Mouse (Mus musculus) retina, embryonic 14.5 days (tissue): ENCODE results near the gene Gm49394.

Experiments used
- DNase-seq: peaks from one replicate; pipeline ENCODE4 v3.0.0-alpha.2; 2015; ENCODE audit warnings: low spot score

The Gm49394 gene

GRCm38 (mm10) chr7:142658681-142659180 lies 11.0 kb downstream of the Gm49394 start:
- DNase-seq = peak; percentile 52

- DNase-seq = peak; percentile 18
Observed at GRCm38 (mm10) chr7:142657821-142658614, 11.7 kb downstream of the Gm49394 start.

DNA sequence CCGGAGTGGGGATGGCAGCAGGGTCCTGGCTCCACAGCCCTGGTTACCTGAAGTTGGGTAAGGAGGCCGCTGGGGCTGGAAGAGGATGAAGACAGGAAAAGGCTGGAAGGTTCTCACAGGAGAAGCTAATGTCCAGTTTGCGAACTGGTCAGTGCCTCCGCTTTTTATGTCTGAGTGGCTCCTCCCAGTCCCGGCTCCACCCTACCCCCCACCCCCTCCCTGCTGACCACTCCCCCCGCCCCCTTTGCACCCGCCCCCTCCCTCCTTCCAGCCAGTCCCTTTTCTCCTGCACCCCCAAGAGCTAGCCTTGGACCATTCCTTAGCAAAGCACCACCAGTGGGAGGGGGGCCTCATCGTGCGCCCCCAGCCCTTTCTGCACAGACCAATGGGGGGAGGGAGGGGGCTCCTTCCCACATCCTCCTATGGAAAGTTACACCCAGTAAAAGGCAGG lies 12.4 kb downstream of the Gm49394 start:
- peak; percentile 36 for DNase-seq

DNA sequence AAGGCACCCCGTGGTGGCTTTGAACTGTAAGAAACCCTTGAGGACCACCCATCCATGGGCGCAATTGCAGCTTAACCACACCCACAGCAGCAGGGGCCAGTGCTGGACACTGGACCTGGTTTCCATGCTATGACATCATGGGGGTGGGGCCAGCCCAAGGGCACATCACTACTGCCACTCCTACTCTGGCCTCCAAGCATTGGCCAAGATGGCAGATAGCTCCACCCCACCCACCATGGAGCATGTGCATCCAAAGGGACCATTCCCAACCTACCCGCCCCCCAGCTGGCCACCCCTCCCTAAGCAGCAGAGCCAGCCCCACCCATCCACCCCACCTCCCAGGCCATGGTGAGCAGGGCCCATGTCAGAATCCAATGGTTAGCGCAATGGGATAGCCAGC lies 13.7 kb downstream of the Gm49394 start:
- peak; percentile 24 for DNase-seq

GRCm38 (mm10) chr7:142655633-142656032 lies 14.1 kb downstream of the Gm49394 start:
- no peak for DNase-seq

DNA sequence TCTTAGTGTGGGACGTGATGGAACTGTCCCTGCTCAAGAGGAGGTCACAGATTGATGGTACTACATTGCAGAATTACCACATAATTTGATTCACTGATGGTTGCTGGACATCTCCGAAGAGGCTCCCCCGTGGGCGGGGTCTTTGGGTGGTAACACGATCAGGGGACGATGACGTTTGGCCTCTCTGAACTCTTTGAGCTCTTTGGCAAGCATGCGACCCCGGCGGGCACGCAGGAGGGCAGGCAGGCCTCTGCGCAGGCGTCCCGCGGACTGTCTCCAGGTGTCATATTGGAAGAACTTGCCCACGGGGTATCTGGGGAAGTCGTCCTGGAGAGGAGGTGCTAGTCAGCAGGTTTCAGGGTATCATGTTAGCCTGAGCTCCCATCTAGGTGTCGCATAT lies 16.0 kb downstream of the Gm49394 start:
- no peak for DNase-seq

- DNase-seq = peak; percentile 32
Observed at GRCm38 (mm10) chr7:142646676-142647075, 23.1 kb downstream of the Gm49394 start.

DNA sequence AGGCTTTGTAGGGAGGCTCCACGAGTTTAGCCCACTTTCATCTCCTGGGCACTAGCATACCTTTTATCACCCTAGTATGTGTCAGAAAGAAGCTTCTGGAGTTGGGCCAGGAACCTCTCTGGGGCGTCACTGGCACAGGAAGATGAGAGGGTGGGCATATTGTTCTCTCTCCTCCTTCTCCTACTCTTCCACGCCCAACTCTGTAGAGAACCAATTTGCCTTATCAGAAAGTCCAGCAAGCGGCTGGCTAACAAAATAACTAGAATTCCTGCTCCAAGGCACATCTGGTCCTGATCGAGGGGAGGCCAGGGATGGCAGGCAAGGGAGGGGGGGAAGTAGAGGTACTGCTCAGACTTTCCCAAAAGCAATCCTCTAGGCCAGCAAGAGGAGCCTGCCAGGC lies 24.7 kb downstream of the Gm49394 start:
- DNase-seq = no peak

- no peak for DNase-seq
Observed at GRCm38 (mm10) chr7:142636178-142636577, 33.6 kb downstream of the Gm49394 start.

DNA sequence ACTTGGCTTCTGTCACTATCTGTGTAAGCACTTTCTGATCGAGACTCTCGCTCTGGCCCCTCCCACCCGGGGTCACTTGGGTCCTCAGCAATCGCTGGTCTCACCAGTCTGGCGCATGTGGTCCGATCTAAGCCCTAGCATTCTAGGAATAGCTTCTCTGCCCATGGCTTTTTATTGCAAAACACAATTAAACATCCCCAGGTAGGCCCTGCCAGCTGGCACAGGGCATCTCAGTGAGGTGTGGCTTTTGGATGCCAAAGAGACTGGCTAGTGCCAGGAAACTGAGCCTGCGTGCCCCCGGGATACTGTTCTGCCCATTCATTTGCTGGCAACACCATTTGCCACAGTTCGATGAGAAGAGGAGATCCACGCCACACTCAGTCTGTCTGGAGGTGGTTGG lies 39.1 kb downstream of the Gm49394 start:
- DNase-seq = no peak

DNA sequence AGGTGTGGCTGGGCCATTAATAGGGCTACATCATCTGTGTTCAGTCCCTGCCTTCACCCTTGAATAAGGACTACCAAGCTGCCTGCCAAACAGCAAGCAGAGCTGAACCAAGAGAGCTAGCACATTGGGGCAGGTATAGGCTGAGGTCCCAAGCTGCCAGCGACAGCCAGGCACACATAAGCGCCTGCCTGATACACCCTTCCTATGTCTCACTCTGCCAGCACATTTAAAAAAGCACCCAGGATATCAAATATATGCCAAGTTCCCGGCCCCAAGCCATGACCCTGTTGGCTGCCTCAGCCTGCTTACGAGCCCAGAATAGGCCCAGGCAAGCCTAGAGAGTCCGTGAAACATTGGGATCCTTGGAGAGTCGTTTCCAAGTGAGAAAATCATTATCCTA lies 39.9 kb downstream of the Gm49394 start:
- no peak for DNase-seq

GRCm38 (mm10) chr7:142622180-142622579 lies 47.6 kb downstream of the Gm49394 start:
- DNase-seq = no peak

GRCm38 (mm10) chr7:142613077-142613476 lies 56.7 kb downstream of the Gm49394 start:
- no peak for DNase-seq

DNA sequence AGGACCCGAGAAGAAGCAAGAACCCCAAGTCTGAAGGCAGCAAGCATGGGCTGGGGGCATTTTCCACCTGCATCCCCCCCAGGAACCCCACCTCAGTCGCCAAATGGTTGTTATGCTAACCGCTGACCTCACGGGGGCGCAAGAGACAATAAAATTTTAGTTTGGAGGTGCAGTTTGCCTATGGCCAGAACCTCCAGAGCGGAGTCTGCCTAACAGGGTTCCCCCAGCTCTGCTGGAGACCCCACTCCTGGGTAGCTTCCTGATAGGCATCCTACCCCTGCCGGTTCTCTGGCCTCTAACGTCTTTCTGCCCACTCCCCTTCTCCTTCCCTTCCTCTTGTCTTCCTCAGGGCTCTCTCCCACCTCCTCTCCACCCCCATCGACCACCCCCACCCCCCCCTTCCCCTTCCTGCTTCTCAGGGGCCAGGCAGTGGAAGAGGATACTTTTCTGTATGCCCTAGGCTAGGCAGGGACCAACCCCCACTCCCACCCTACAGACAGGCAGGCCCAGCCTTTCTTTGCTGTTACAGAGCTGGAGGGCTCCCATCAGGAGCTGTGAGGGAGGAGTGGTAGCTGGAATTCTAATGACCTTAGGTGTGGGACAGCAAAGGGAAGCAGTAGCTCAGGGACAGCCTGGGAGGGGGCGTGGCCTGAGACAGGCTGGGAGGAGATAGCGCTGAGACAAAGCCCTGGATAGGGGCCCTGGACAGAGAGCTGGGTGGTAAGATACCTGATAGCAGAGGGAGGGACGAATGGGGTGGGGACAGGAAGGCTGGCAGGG lies 58.9 kb downstream of the Gm49394 start:
- peak; percentile 78 for DNase-seq

GRCm38 (mm10) chr7:142600921-142601320 lies 68.8 kb downstream of the Gm49394 start:
- DNase-seq = no peak
